Mouse (Mus musculus) frontal cortex, adult (tissue): Measurements from ENCODE around the gene Ano6.
A peak's percentile ranks its signal among the peaks of the same experiment; 100 is the strongest.

Experiments used
- ATAC-seq: cut with Nextera tagmentation; 2 replicates; pipeline ENCODE4 v1.9.2; 2017; ENCODE audit warnings: mild to moderate bottlenecking, moderate library complexity, mixed read lengths; ENCODE audit not compliant: low TSS enrichment

The Ano6 gene

DNA sequence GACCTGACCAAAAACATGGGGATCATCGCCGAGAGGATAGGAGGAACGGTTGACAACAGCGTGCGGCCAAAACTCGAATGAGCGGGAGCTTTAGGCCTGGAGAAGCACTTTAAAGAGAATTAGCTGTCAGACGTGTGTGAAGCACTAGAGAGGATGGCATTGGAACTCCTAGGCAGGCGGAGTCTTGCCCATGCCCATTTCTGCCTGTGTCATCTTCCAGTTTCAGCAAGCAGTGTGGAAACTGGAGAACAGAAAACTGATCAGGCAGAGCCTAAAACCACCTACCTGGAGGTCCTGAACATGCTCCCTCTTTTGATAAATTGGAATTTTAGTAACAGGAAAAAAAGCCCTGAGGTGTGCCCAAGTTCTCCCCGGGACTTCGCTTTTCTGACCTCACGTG is 182.0 kb downstream of the Ano6 start:
- ATAC-seq: no peak

DNA sequence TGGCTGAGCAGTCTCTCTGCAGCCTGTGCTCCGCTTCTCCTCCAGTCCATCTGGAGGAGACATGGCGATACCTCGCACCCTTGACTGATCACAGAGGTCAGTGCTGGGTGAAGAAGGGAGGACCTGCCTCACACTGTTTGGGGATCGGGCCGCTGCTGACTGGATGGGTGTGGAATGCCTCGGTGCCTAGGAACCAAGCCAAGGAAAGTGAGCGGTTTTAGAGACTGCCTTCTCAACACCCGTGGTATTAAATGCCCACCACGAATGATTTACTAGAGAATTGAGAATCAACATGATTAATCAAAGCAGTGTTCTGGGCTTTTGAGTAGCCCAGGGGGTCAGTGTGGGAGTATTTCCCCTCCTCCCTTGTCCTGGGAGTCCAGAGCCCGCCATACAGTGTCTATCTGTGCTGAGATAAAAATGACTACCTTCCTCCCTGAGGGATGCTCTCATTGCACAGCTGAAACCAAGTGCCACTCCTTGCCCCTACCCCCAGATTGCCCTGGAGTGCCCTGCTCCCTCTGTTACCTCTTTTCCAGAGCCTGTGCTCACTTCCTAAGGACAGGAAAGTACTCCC is 183.5 kb downstream of the Ano6 start:
- ATAC-seq: no peak

DNA sequence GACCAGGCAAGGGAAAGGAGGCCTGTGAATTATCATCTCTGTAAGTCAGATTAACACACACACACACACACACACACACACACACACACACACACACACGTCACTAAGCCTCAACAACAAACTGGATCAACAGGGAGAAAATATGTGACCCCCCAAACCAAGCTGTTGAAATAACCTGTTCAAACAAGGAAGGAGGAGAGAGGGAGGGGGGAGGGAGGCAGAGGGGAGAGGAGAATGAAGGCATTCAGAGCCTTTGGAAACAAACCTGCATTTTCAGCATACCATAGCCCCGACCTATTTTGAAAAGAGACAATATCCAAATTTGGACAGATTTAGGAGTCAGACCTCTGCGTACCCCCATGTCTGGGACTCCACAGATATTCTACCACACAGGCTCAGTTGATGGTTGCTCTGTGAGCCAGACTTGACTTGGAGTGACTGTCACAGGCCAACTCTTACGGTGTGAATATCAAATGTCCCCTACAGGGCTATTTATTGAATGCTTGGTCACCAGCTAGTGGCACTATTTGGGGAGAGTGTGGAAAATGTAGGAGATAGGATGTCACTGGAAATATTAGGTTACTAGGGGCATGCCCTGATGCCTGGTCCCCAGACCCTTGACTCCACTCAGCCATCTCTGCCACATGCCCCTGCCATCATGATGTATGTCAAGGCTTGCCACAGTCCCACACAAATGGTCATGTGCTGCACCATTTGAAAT is 185.7 kb downstream of the Ano6 start:
- ATAC-seq: no peak

DNA sequence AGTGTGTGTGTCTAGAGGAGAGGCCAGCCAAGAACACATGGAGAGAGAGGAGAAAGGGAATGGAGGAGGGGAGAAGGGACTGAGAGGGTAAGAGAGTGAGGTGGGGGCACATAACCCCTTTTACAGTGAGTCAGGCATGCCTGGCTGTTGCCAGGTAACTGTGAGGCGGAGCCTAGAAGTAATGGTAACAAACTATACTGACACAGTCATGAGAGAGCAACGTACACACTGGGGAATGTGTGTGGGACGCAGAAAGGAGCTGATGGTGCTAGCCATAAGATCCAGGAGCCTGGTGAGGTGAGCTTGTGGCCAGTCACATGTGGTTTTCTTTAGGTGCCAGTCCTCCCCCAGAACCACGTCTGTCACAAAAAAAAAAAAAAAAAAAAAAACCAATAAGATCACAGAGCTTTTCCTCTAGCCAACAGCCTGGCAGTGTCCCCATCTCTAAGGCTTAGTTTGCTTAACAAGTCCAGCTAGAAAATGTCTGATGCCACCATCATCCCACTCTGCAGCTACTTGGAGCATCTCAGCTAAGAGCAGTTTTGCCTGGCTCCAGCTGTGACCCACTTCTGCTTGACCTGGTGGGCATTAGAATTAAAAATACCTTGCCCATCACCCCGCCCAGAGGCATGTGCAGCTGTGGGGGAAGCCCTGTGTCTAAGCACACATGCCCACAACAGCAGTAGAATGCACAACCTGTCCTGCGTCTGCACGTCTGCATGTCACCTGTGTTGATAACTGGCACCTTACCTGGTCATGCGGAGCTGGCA is 186.7 kb downstream of the Ano6 start:
- no peak for ATAC-seq

DNA sequence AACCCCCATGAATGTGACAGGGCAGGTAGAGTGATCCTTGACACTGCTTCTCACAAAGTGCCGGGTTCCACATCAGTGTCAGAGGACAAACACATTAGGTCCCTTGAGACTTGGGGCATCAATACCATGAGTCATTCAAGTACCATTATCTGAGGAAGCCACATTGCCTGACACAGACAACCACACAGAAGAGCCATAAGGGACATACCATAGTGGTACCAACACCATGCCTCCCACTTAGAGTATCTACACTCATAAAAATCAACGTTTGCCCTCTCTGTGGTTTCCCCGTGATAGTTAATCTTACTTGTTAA is 187.3 kb downstream of the Ano6 start:
- no peak for ATAC-seq

DNA sequence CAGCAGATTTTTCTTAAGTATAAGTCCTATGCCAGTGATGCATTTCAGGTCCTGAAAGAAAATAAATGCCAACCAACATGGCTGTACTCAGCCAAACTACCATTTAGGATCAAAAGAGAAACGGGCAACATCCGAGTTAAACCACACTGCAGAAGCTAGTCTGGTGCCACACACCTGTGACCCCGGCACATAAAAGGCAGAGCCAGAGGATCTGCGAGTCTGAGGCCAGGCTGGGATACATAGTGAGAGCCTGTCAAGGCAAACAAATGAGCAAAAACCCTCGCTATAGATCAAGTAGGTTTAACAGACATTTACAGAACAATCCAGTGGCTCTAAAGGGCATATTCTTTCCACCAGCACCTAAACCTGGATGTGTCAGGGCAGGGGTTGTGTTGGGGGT is 190.0 kb downstream of the Ano6 start:
- no peak for ATAC-seq

DNA sequence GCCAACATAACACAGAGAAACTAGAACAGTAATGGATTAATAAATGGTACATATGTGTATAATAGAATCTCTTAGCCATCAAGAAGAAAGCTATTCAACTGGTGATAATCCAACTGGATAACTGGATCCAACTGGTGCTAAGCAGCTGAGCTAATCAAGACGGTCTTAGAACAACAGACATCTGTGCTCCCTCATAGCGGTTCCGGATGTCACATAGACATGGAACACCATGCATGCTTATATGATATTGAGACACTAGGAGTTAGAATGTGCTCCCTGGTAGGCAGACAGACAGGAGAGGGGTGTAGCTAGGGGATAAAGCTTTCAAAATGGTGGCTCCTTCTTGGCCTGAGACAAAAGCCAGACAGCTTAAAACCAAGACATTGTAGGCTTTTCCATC is 197.3 kb downstream of the Ano6 start:
- no peak for ATAC-seq

DNA sequence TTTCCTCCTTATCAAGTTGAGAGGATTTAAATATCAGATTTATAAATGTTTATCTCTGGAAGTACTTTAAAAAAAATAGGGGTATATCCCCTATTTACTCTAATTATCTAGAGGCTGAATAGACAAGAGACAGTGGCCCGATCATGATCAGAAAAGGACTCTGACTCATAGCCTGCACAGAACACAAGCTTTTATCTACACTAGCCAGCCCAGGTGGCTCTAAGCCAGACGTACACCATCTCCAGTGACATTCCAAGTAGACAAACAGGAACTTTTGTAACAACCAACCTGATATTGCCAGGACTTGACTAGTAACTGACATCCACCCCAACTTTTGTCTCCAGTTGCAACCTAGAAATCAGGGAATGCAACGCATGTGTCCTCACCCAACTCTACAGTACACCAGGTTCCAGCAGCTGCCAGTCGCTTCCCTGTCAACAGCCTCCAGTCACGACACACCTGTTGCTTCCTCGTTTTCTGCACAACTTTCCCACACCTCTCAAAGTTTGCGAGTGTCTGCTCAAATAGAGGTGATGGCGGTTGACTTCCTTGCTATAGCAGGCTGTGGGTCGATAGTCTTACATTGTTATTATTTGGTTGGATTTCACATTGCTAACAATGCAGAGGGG is 199.0 kb downstream of the Ano6 start:
- ATAC-seq: no peak

DNA sequence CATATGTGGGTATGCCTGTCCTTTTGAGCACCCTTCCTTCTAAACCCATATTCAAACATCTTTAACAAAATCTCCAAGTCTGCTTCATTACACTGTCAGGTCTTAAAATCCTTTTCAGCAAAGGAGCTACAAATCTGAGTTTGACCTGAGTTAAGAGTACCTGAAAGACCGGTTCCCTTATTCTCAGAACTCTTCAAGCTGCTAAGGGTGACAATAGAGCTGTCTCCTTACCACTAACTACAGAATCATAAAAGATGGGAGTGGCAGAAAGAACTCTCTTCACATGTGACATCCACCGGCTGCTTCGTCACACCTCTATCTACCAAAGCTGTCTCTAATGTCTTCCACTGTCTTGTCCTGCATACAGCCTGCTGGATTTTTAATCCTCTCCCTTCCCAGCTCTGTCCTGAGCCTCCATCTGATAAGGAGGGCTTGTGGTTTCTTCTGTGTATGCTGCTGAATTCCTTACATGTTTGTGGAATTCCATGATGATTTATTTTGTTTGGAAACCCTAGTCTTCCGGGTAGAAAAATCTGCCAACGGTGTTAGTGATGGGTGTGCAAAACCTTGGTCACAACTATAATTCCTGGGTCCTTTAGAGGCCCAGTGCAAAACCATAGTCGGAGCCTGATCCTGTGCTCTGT is 212.4 kb downstream of the Ano6 start:
- no peak for ATAC-seq

DNA sequence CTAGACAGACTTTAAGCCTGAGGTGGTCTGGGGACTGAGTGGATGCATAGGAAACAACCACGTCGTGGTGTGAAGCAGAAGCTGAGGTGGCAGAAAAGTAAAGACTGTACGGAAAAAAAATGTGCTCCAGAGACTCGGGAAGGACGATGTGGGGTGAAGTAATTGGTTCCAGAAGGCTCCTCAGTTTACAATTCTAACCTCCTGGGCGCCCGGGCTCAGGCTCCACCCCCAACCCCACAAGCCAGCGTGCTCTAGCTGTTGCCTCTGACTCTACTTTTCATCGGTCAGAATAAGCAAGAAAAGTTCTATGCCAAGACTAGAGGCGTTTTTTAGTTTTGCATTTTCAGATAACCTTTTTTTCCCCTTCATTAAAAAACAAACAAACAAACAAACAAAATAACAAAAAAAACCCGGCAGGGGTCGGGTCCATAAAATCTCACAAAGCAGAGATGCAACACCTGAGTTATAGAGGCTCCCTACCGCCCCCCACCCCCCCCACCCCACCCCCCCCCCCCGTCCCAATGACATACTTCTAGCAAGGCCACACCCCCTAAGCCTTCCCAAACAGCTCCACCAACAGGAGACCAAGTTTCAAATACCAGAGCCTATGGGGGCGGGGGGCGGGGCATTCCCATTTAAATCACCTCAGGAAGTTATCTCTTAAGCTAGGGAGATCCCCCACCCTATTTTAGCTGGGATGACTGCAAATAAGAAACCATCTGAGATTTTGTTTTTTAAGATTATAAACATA is 221.2 kb downstream of the Ano6 start:
- no peak for ATAC-seq

DNA sequence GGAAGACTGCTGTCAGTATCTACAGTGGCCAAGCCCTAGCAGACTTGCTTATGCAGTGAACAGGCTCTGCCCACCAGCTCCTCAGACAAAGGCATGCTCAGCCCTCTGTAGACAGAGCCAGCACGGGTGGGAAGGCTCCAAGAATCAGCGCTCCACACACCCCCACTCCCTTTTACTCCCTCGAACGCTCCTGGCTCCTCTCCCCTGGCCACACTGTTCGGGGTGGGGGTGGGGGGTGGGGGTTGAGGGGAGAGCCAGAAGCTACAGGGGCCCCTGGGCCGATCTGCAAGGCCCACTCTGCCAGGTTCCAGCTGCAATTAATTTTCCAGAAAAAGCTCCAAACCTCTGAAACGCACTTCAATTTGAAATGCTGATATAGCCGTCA is 221.7 kb downstream of the Ano6 start:
- no peak for ATAC-seq

DNA sequence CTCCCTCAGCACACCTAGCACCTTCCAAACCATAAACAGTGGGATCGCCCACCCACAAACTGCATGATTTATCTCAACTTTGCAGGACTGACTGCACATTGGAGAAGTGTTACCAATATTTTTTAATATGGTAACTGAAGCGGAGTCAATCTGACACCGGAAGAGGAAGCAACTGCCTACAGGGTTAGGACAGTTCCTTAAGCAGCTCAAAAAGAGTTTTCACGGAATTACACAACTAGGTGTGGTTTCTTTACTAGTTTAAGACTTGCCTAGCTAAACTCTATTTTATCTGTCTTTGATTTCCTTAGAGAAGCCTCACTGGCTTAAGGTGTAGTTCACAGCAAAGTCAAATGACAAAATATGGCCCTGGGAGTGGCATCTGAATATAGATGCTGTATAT is 223.9 kb downstream of the Ano6 start:
- ATAC-seq: no peak

DNA sequence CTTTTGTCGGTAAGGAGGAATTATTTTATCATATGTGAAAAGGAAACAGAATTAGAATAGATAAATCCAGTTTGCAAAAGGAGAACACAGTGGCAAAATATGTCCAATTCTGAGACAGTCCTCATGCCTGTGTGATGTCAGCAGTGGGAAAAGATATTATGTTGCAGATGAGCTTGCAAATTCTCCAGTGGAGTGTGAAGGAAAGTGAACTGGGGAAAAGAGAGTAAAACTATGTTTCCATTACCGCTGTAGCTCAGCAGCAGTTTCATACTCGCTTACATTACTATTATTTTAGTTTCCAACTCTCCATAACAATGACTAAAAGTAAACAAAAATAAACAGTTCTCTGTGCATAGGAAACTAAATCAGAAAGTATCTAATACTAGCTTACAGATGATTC is 229.8 kb downstream of the Ano6 start:
- ATAC-seq: no peak

DNA sequence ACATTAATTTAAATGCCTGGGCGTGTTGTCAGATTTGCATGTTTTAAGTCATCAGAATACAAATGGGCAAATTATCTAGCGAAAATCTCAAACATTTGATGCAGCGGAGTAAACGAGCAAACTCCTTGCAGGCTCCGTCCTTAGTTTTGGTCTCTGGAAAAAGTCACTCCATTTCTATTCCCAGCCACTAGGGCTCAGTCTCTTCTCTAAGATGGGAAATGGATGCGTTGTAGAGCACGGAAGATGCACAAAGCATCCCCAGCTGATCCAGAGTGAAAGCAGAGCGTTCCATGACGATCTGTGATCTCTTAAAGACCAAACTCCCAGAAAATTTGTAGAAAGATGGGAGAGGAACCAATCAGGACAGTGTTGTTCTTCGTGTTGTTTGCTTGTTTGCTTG is 230.9 kb downstream of the Ano6 start:
- peak; percentile 92 for ATAC-seq
